ENCODE assay signal across 22 mouse cellular contexts in the genomic region with DNA sequence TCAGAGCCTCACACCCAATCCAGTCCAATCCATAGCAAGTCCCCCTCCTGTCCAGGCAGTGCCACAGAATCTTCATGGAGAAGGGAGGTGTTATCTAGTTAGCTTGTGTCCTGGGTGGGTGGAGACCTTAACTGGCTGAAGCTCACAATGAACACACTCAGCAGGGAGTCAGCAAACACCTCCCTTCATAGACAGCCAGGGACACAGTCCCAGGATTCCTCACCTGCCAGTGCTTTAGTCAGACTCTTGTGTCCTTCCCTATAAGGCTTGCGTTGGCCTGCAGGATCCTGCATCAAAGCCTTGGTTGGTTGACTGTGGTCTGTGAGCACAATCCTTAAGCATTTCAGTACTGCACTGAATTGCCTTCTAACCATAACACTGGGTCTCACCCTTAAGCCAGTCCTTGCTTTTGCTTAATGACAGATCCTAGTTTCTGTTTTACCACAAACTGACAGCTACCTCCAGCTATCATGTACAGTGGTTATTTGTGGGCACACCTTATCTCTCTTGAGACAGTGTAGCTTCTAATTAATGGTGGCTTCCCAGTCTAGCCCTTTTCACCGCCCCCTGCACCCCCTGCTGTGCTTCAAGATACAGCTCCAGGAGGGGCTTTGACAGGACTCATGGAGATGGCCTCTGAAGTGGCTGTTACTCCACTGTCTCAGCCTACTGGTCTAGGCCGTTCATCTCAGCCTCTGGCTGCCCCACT. TPM values are rescaled to one million over a fixed set of nuclear protein-coding genes. Genes with fewer than 3 reads are reported as not detected.
A peak's percentile ranks its signal among the peaks of the same experiment; 100 is the strongest.
DNase-seq lines count a peak whose midpoint lies in the region; ATAC-seq lines count a peak whose summit lies in the region.
"Had no signal": no experiment of that assay in that cellular context is flagged by ENCODE, and none has a peak within 500 bp of the region (broad histone marks: within the 10 kb centered on the region; RNA-seq: fewer than 3 reads in every experiment).

No protein-coding gene starts in this region.

- H3K4me2 ChIP-seq in embryonic facial prominence, embryonic 15.5 days (replicated peaks): no peak overlapping the region
- H3K4me2 ChIP-seq: embryonic facial prominence, embryonic 12.5 days; forebrain, embryonic 12.5 days; neural tube, embryonic 12.5 days had no signal

- ATAC-seq in embryonic facial prominence, embryonic 15.5 days (ENCODE audit: insufficient number of reproducible peaks, low FRiP score, low TSS enrichment, low read depth): peak; percentile 36; the same call in 1 of the 2 replicates
- ATAC-seq in megakaryocyte, adult 5-6 weeks (ENCODE audit: poor library complexity, severe bottlenecking): no peak
- ATAC-seq in megakaryocyte-erythroid progenitor cell, adult 5-6 weeks (replicated peaks; ENCODE audit: low FRiP score, low TSS enrichment, poor library complexity, severe bottlenecking): peak; percentile 87

- no peaks in the 10 kb centered on the region for H3K9me3 ChIP-seq in embryonic facial prominence, embryonic 15.5 days (replicated peaks)
- H3K9me3 ChIP-seq in embryonic facial prominence, embryonic 10.5 days: no peaks in the 10 kb centered on the region
- no peaks in the 10 kb centered on the region; the same call in 1 of the 2 replicates for H3K9me3 ChIP-seq in megakaryocyte, embryonic 14.5 days
- H3K9me3 ChIP-seq: embryonic facial prominence, embryonic 12.5 days; forebrain, embryonic 12.5 days; neural tube, embryonic 12.5 days had no signal

- 71% methylated on average over 3 of the region's 3 CpGs for WGBS in embryonic facial prominence, embryonic 15.5 days
- WGBS in embryonic facial prominence, embryonic 10.5 days: 74% methylated on average over 3 of the region's 3 CpGs

- no peak overlapping the region for H3K9ac ChIP-seq in embryonic facial prominence, embryonic 15.5 days
- H3K9ac ChIP-seq: embryonic facial prominence, embryonic 12.5 days; forebrain, embryonic 12.5 days; neural tube, embryonic 12.5 days had no signal

- H3K36me3 ChIP-seq in embryonic facial prominence, embryonic 15.5 days: no peaks in the 10 kb centered on the region
- H3K36me3 ChIP-seq in embryonic facial prominence, embryonic 10.5 days (replicated peaks): no peaks in the 10 kb centered on the region
- peaks cover 11% of the 10 kb centered on the region for H3K36me3 ChIP-seq in megakaryocyte, embryonic 14.5 days (replicated peaks; ENCODE audit: low read length)
- H3K36me3 ChIP-seq: embryonic facial prominence, embryonic 12.5 days; forebrain, embryonic 12.5 days; neural tube, embryonic 12.5 days had no signal

- DNase-seq in embryonic facial prominence, embryonic 10.5 days (ENCODE audit: low spot score): no peak
- peak; percentile 62 for DNase-seq in liver
- DNase-seq in cerebellum, adult 8-10 months: no peak
- no peak for DNase-seq in retina, postnatal 1 day
- DNase-seq: adrenal gland, postnatal 36 days; cerebellum, postnatal 25 days; heart, postnatal 10 days; kidney, adult 8-10 months; kidney, postnatal 36 days; left cerebral cortex, postnatal 4 days; lung, adult 2 months; right cerebral cortex, postnatal 25 days; thymus, postnatal 4 days had no signal

- H3K4me3 ChIP-seq in embryonic facial prominence, embryonic 15.5 days (replicated peaks): no peak overlapping the region
- H3K4me3 ChIP-seq in embryonic facial prominence, embryonic 10.5 days: no peak overlapping the region
- H3K4me3 ChIP-seq in megakaryocyte, embryonic 14.5 days (replicated peaks): peak overlapping the region; percentile 75
- H3K4me3 ChIP-seq: embryonic facial prominence, embryonic 12.5 days; forebrain, embryonic 12.5 days; neural tube, embryonic 12.5 days had no signal

- H3K27ac ChIP-seq in embryonic facial prominence, embryonic 15.5 days (replicated peaks): no peak overlapping the region
- no peak overlapping the region for H3K27ac ChIP-seq in embryonic facial prominence, embryonic 10.5 days (replicated peaks)
- H3K27ac ChIP-seq: embryonic facial prominence, embryonic 12.5 days; forebrain, embryonic 12.5 days; macrophage; neural tube, embryonic 12.5 days had no signal

- no peaks in the 10 kb centered on the region for H3K27me3 ChIP-seq in embryonic facial prominence, embryonic 15.5 days
- no peaks in the 10 kb centered on the region for H3K27me3 ChIP-seq in embryonic facial prominence, embryonic 10.5 days (replicated peaks; ENCODE audit: low read depth, poor library complexity, severe bottlenecking)
- no peaks in the 10 kb centered on the region for H3K27me3 ChIP-seq in megakaryocyte, embryonic 14.5 days (replicated peaks)
- H3K27me3 ChIP-seq: CH12.LX; embryonic facial prominence, embryonic 12.5 days; forebrain, embryonic 12.5 days; neural tube, embryonic 12.5 days had no signal

- H3K4me1 ChIP-seq in embryonic facial prominence, embryonic 15.5 days: 0 out of 2 replicates have a peak, but pooled peaks cover 4% of the 10 kb centered on the region
- H3K4me1 ChIP-seq in embryonic facial prominence, embryonic 10.5 days: peaks cover 21% of the 10 kb centered on the region
- peaks cover 67% of the 10 kb centered on the region for H3K4me1 ChIP-seq in megakaryocyte, embryonic 14.5 days
- H3K4me1 ChIP-seq: embryonic facial prominence, embryonic 12.5 days; neural tube, embryonic 12.5 days had no signal

RNA-seq across cellular contexts. Expression of a gene that starts 4.8 kb away (rescaled TPM):
- polyA plus RNA-seq in embryonic facial prominence, embryonic 15.5 days (2015; fragmentation: Nextera tagmentation; extraction: Ambion mirVana): 118 and 128 TPM in 2 replicates
- 47.4 and 51.9 TPM in 2 replicates for polyA plus RNA-seq in embryonic facial prominence, embryonic 10.5 days (2016; fragmentation: Nextera tagmentation; extraction: Ambion mirVana)
- 55.5 and 121 TPM in 2 replicates for polyA plus RNA-seq in megakaryocyte, embryonic 14.5 days (2012; ENCODE audit: insufficient read depth, low replicate concordance)
- total RNA-seq in megakaryocyte, adult 5-6 weeks (2015): 86.2 and 87.6 TPM in 2 replicates
- 99.9 and 100 TPM in 2 replicates for total RNA-seq in megakaryocyte, adult 5-6 weeks (2017)
- total RNA-seq in megakaryocyte-erythroid progenitor cell, adult 5-6 weeks (2014; fragmentation: Nextera tagmentation): 77.6 and 100 TPM in 2 replicates
- 91.4 and 112 TPM in 2 replicates for total RNA-seq in megakaryocyte-erythroid progenitor cell, adult 5-6 weeks (2017)

RNA-seq across cellular contexts. Expression of a gene that starts 50.9 kb away (rescaled TPM):
- 113 and 119 TPM in 2 replicates for polyA plus RNA-seq in embryonic facial prominence, embryonic 15.5 days (2015; fragmentation: Nextera tagmentation; extraction: Ambion mirVana)
- polyA plus RNA-seq in embryonic facial prominence, embryonic 10.5 days (2016; fragmentation: Nextera tagmentation; extraction: Ambion mirVana): 29.0 and 32.2 TPM in 2 replicates
- polyA plus RNA-seq in megakaryocyte, embryonic 14.5 days (2012; ENCODE audit: insufficient read depth, low replicate concordance): 104 and 232 TPM in 2 replicates
- 0.75 TPM in 1 of 2 replicates, not detected in the other for total RNA-seq in megakaryocyte, adult 5-6 weeks (2015)
- 0.22 and 1.2 TPM in 2 replicates for total RNA-seq in megakaryocyte, adult 5-6 weeks (2017)
- total RNA-seq in megakaryocyte-erythroid progenitor cell, adult 5-6 weeks (2014; fragmentation: Nextera tagmentation): 1.8 and 7.6 TPM in 2 replicates
- 0.94 and 2.1 TPM in 2 replicates for total RNA-seq in megakaryocyte-erythroid progenitor cell, adult 5-6 weeks (2017)
